Mouse (Mus musculus): ENCODE data around the gene Otoa. TPM values are rescaled to one million over a fixed set of nuclear protein-coding genes. Genes with fewer than 3 reads are reported as not detected.

Gene Otoa
- polyA plus RNA-seq (2014; fragmentation: Nextera tagmentation; extraction: Ambion mirVana) = not detected in 2 replicates

GRCm38 (mm10) chr7:121081350-121081749, at the start of gene Otoa:
Gene Otoa, plus strand, starts transcription at chr7:121081650.
- no peaks in the 10 kb centered on the region for H3K4me1 ChIP-seq (ENCODE audit: control insufficient read depth, insufficient read depth, low read length)
- no peak within 1 kb of the TSS for H3K4me3 ChIP-seq (ENCODE audit: low read length)
- H3K36me3 ChIP-seq (ENCODE audit: control insufficient read depth, insufficient read depth, low read length) = peaks cover 23% of the 10 kb centered on the region; the same call in 1 of the 2 replicates
- no peak within 1 kb of the TSS for H3K9ac ChIP-seq (ENCODE audit: low read depth, low read length)
- no peak for ATAC-seq (ENCODE audit: low FRiP score, low TSS enrichment)
- WGBS = 90% methylated on average over 4 of the region's 4 CpGs
- no peaks in the 10 kb centered on the region for H3K9me3 ChIP-seq (ENCODE audit: control insufficient read depth, low read length)
- H3K4me2 ChIP-seq (replicated peaks; ENCODE audit: low read depth, low read length) = no peak within 1 kb of the TSS
- no peak within 1 kb of the TSS for H3K27ac ChIP-seq (ENCODE audit: low read depth, low read length)
- H3K27me3 ChIP-seq (ENCODE audit: control insufficient read depth, insufficient read depth, low read length) = no peaks in the 10 kb centered on the region

DNA sequence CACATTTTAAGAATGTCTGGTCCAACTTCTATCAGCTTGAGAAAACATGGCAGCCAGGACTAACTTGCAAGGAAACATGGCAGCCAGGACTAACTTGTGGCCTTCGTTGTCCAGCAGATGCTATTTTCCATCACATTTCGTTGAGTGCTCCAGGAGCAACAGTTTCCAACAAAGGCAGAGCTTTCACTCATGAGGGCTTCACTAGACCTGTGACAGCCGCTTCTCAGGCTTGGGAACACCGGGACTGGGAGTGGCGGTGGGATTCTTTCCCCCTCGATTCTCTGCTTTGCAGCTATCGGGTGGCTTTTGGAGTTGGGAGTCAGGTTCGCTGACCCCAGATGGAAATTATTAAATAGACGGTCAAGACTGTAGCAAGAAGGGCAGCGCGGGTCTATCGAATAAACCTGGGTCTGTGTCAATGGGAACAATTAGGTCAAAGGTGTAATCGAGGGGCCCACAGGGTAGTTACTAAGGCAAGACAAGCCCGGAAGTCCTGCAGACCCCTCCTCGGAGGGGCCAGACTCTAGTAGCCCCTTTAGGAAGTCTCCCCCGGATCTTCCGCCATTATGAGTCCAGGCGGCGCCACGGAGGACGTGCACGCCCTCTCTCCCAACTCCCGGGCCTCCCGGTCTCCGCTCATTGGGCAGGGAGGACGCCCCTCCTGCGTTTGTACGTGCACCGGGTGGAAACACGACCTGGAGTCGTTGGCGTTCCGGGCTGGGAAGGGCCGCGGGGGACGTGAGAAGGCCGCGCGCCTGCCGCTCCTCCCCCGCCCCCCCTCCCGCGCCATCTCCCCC, 47.4 kb upstream of the Otoa start, which contains the start of gene Mettl9:
Gene Mettl9 (plus strand): TSS at position 590 of the 797 bp plus-strand sequence.
- H3K4me3 ChIP-seq (ENCODE audit: low read length) = peak within 1 kb of the TSS; percentile 98
- H3K27me3 ChIP-seq (ENCODE audit: control insufficient read depth, insufficient read depth, low read length) = peaks cover 4% of the 10 kb centered on the region
- 2% methylated on average over 38 of the region's 43 CpGs for WGBS
- H3K9me3 ChIP-seq (ENCODE audit: control insufficient read depth, low read length) = no peaks in the 10 kb centered on the region
- H3K36me3 ChIP-seq (ENCODE audit: control insufficient read depth, insufficient read depth, low read length) = no peaks in the 10 kb centered on the region
- peak; percentile 97 for ATAC-seq (ENCODE audit: low FRiP score, low TSS enrichment)
- H3K9ac ChIP-seq (ENCODE audit: low read depth, low read length) = peak within 1 kb of the TSS; percentile 100
- H3K4me2 ChIP-seq (replicated peaks; ENCODE audit: low read depth, low read length) = peak within 1 kb of the TSS; percentile 68
- H3K4me1 ChIP-seq (ENCODE audit: control insufficient read depth, insufficient read depth, low read length) = peaks cover 24% of the 10 kb centered on the region; the same call in 1 of the 2 replicates
- peak within 1 kb of the TSS; percentile 98 for H3K27ac ChIP-seq (ENCODE audit: low read depth, low read length)

- Histone ChIP-seq H3K4me2 (replicated peaks; ENCODE audit: low read depth, low read length) (peak overlapping the region; percentile 68), H3K4me1 (ENCODE audit: control insufficient read depth, insufficient read depth, low read length) (peaks cover 24% of the 10 kb centered on the region; the same call in 1 of the 2 replicates), H3K36me3 (ENCODE audit: control insufficient read depth, insufficient read depth, low read length) (no peaks in the 10 kb centered on the region), H3K27me3 (ENCODE audit: control insufficient read depth, insufficient read depth, low read length) (peaks cover 4% of the 10 kb centered on the region), H3K9me3 (ENCODE audit: control insufficient read depth, low read length) (no peaks in the 10 kb centered on the region), H3K9ac (ENCODE audit: low read depth, low read length) (peak overlapping the region; percentile 100), H3K27ac (ENCODE audit: low read depth, low read length) (peak overlapping the region; percentile 98), H3K4me3 (ENCODE audit: low read length) (peak overlapping the region; percentile 98)
- WGBS = under 1% methylated on average over 57 of the region's 63 CpGs
- peak; percentile 78 for ATAC-seq (ENCODE audit: low FRiP score, low TSS enrichment)
Measured at GRCm38 (mm10) chr7:121034701-121035141, 46.7 kb upstream of the Otoa start.

DNA sequence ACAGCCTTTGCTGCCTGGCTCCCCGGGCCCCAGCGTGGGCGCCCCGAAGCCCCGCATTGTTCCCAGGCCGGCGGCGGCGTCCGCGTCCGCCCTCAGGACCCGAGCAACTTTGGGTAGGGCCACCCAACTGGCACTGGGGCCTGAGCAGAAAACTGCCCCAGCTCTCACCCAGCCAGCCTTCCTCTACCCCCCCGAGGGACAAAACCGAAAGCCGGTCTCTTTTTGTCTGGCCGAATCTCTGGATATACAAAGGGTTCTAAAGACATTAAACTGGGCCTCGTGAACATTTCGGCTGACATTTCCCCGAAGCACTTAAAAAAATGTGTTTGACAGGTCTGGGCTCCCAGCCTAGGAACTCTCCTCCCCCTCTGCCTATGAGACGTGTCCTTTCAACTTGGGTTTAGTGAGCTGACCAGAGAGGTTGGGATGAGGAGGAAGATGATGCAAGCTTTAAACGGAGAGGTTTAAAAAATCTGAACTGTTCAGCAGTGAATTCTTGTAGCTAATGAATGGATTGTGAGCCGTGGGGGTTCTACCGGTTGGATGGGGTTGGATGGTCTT, 46.2 kb upstream of the Otoa start:
- H3K4me2 ChIP-seq (replicated peaks; ENCODE audit: low read depth, low read length) = peak overlapping the region; percentile 68
- peaks cover 24% of the 10 kb centered on the region; the same call in 1 of the 2 replicates for H3K4me1 ChIP-seq (ENCODE audit: control insufficient read depth, insufficient read depth, low read length)
- H3K9me3 ChIP-seq (ENCODE audit: control insufficient read depth, low read length) = no peaks in the 10 kb centered on the region
- H3K9ac ChIP-seq (ENCODE audit: low read depth, low read length) = peak overlapping the region; percentile 100
- H3K4me3 ChIP-seq (ENCODE audit: low read length) = peak overlapping the region; percentile 98
- ATAC-seq (ENCODE audit: low FRiP score, low TSS enrichment) = peak; percentile 50
- WGBS = under 1% methylated on average over 24 of the region's 24 CpGs
- peaks cover 3% of the 10 kb centered on the region for H3K27me3 ChIP-seq (ENCODE audit: control insufficient read depth, insufficient read depth, low read length)
- peak overlapping the region; percentile 98 for H3K27ac ChIP-seq (ENCODE audit: low read depth, low read length)
- H3K36me3 ChIP-seq (ENCODE audit: control insufficient read depth, insufficient read depth, low read length) = no peaks in the 10 kb centered on the region

GRCm38 (mm10) chr7:121040595-121040994, 40.9 kb upstream of the Otoa start:
- 83% methylated on average over 4 of the region's 4 CpGs for WGBS
- H3K4me1 ChIP-seq (ENCODE audit: control insufficient read depth, insufficient read depth, low read length) = peaks cover 27% of the 10 kb centered on the region

GRCm38 (mm10) chr7:121041989-121042388, 39.5 kb upstream of the Otoa start:
- Histone ChIP-seq H3K4me3 (ENCODE audit: low read length) (no peak overlapping the region), H3K9me3 (ENCODE audit: control insufficient read depth, low read length) (no peaks in the 10 kb centered on the region; the same call in 1 of the 2 replicates), H3K27me3 (ENCODE audit: control insufficient read depth, insufficient read depth, low read length) (no peaks in the 10 kb centered on the region), H3K4me2 (replicated peaks; ENCODE audit: low read depth, low read length) (no peak overlapping the region), H3K27ac (ENCODE audit: low read depth, low read length) (no peak overlapping the region), H3K9ac (ENCODE audit: low read depth, low read length) (no peak overlapping the region), H3K4me1 (ENCODE audit: control insufficient read depth, insufficient read depth, low read length) (peaks cover 25% of the 10 kb centered on the region), H3K36me3 (ENCODE audit: control insufficient read depth, insufficient read depth, low read length) (no peaks in the 10 kb centered on the region)
- ATAC-seq (ENCODE audit: low FRiP score, low TSS enrichment) = no peak
- WGBS = 67% methylated on average over 1 of the region's 1 CpGs

More at GRCm38 (mm10) chr7:121040595-121040994, 40.9 kb upstream of the Otoa start:
- no peaks in the 10 kb centered on the region; the same call in 1 of the 2 replicates for H3K9me3 ChIP-seq (ENCODE audit: control insufficient read depth, low read length)
- H3K4me2 ChIP-seq (replicated peaks; ENCODE audit: low read depth, low read length) = no peak overlapping the region
- no peak overlapping the region for H3K4me3 ChIP-seq (ENCODE audit: low read length)
- no peaks in the 10 kb centered on the region for H3K36me3 ChIP-seq (ENCODE audit: control insufficient read depth, insufficient read depth, low read length)
- H3K27me3 ChIP-seq (ENCODE audit: control insufficient read depth, insufficient read depth, low read length) = no peaks in the 10 kb centered on the region
- no peak overlapping the region for H3K9ac ChIP-seq (ENCODE audit: low read depth, low read length)
- no peak overlapping the region for H3K27ac ChIP-seq (ENCODE audit: low read depth, low read length)
- ATAC-seq (ENCODE audit: low FRiP score, low TSS enrichment) = no peak

- Histone ChIP-seq H3K9me3 (ENCODE audit: control insufficient read depth, low read length) (no peaks in the 10 kb centered on the region; the same call in 1 of the 2 replicates), H3K27me3 (ENCODE audit: control insufficient read depth, insufficient read depth, low read length) (no peaks in the 10 kb centered on the region), H3K9ac (ENCODE audit: low read depth, low read length) (no peak overlapping the region), H3K27ac (ENCODE audit: low read depth, low read length) (no peak overlapping the region), H3K36me3 (ENCODE audit: control insufficient read depth, insufficient read depth, low read length) (no peaks in the 10 kb centered on the region), H3K4me1 (ENCODE audit: control insufficient read depth, insufficient read depth, low read length) (peaks cover 15% of the 10 kb centered on the region), H3K4me2 (replicated peaks; ENCODE audit: low read depth, low read length) (no peak overlapping the region), H3K4me3 (ENCODE audit: low read length) (no peak overlapping the region)
- ATAC-seq (ENCODE audit: low FRiP score, low TSS enrichment) = no peak
- 95% methylated on average over 3 of the region's 3 CpGs for WGBS
Measured at GRCm38 (mm10) chr7:121043004-121043403, 38.4 kb upstream of the Otoa start.

DNA sequence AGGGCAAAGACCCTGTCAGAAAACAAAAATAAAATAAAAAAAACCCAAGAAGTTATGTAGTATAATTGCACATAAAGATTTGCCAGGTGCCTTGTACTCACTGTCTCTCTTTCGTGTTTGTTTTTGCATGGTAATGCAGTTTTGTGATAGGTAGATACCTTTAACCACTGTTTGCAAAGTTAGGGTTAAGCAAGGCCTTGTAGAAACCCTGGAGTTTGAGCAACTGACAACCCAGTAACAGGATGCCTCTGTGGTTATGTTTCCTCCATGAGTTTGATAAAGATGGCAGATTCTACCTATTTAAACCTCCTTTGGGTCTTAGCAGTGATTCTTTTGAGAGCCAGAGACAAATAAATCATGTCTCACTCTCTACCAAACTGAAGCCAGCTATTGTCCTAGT, 37.9 kb upstream of the Otoa start:
- no peaks in the 10 kb centered on the region; the same call in 1 of the 2 replicates for H3K9me3 ChIP-seq (ENCODE audit: control insufficient read depth, low read length)
- H3K4me3 ChIP-seq (ENCODE audit: low read length) = no peak overlapping the region
- peaks cover 13% of the 10 kb centered on the region for H3K4me1 ChIP-seq (ENCODE audit: control insufficient read depth, insufficient read depth, low read length)
- no peaks in the 10 kb centered on the region for H3K27me3 ChIP-seq (ENCODE audit: control insufficient read depth, insufficient read depth, low read length)
- H3K9ac ChIP-seq (ENCODE audit: low read depth, low read length) = no peak overlapping the region
- H3K27ac ChIP-seq (ENCODE audit: low read depth, low read length) = no peak overlapping the region
- H3K4me2 ChIP-seq (replicated peaks; ENCODE audit: low read depth, low read length) = no peak overlapping the region
- 86% methylated on average over 1 of the region's 1 CpGs for WGBS
- no peaks in the 10 kb centered on the region for H3K36me3 ChIP-seq (ENCODE audit: control insufficient read depth, insufficient read depth, low read length)
- ATAC-seq (ENCODE audit: low FRiP score, low TSS enrichment) = no peak

DNA sequence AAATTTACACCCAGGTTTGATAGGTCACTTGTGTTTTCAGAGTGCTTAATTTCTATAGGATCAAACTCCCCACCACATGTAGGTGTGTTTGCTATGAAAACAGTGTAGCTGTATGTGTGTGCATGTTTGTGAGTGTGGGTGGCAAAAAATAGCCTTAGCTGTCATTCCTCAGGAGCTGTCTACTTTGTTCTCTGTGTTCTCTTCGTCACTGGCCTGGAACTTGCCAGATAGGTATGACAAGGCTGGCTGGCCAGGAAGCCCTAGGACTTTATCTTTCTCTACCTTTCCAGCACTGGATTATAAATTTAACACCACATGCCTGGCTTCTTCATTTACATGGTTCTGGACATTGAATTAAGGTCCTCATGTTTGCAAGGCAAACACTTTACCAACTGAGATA, 37.2 kb upstream of the Otoa start:
- no peaks in the 10 kb centered on the region; the same call in 1 of the 2 replicates for H3K9me3 ChIP-seq (ENCODE audit: control insufficient read depth, low read length)
- ATAC-seq (ENCODE audit: low FRiP score, low TSS enrichment) = no peak
- 60% methylated on average over 1 of the region's 1 CpGs for WGBS
- no peak overlapping the region for H3K9ac ChIP-seq (ENCODE audit: low read depth, low read length)
- no peak overlapping the region for H3K4me3 ChIP-seq (ENCODE audit: low read length)
- no peak overlapping the region for H3K4me2 ChIP-seq (replicated peaks; ENCODE audit: low read depth, low read length)
- H3K27me3 ChIP-seq (ENCODE audit: control insufficient read depth, insufficient read depth, low read length) = no peaks in the 10 kb centered on the region
- H3K36me3 ChIP-seq (ENCODE audit: control insufficient read depth, insufficient read depth, low read length) = no peaks in the 10 kb centered on the region
- peaks cover 13% of the 10 kb centered on the region for H3K4me1 ChIP-seq (ENCODE audit: control insufficient read depth, insufficient read depth, low read length)
- no peak overlapping the region for H3K27ac ChIP-seq (ENCODE audit: low read depth, low read length)

All from kidney, embryonic 14.5 days (tissue).